ENCODE assay signal across 8 mouse cellular contexts in the genomic region with DNA sequence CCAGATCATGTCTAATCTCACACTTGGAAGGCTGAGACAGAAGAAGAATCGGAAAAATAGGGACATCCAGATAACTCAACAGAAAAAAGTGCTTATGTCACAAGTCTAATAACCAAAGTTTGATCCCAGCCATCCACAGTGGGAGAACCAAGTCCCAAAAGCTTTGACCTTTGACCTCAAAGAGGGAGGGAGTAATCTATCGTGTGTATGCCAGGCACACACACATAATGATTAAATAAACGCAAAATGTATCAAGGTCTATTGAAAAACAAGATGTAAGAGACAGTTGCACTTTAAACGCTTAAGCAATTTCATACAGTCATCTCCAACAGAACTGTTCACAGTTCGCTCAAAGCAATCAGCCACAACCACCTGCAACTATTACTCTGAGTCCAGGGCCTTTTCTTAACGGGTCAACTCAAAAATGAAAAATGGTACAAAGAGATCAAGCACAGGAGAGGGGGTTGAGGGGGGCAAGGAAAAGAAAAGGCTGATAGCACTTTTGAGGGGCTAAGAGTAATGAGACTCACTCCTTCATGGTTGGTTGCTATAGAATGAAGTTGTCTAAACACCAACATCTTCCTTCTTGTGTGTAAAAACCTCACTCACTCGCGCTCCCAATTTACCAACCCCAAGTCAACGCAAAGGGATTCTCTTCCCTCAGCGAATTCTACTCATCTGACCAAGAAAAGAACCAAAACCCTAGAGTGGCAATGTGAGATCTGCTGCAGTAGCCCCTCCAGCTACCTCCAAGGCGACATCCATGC. TPM values are rescaled to one million over a fixed set of nuclear protein-coding genes. Genes with fewer than 3 reads are reported as not detected.
DNase-seq lines count a peak whose midpoint lies in the region; ATAC-seq and TF ChIP-seq lines count a peak whose summit lies in the region.

No protein-coding gene starts in this region.

- H3K4me3 ChIP-seq in heart, embryonic 12.5 days = peak overlapping the region; percentile 94
- peak overlapping the region; percentile 69 for H3K4me3 ChIP-seq in C2C12 (ENCODE audit: insufficient read depth, poor library complexity, severe bottlenecking)
- H3K4me3 ChIP-seq in embryonic facial prominence, embryonic 11.5 days (ENCODE audit: low read depth, low read length) = peak overlapping the region; percentile 74
- H3K4me3 ChIP-seq in limb, embryonic 12.5 days (replicated peaks) = peak overlapping the region; percentile 88
- H3K4me3 ChIP-seq in stomach, embryonic 15.5 days (replicated peaks) = peak overlapping the region; percentile 72

- TF ChIP-seq CTCF in C2C12 (IDR thresholded peaks at IDR 0.05; ENCODE audit: control insufficient read depth, insufficient read depth, insufficient read length) = no peak

- no peak for DNase-seq in heart, postnatal 25 days (ENCODE audit: low spot score)
- DNase-seq in embryonic facial prominence, embryonic 11.5 days (ENCODE audit: low spot score) = peak; percentile 21
- no peak for DNase-seq in thymus, postnatal 10 days (ENCODE audit: low spot score in 2 of 2)

- H3K79me3 ChIP-seq in C2C12 (ENCODE audit: low read depth) = peaks cover 33% of the 10 kb centered on the region

- intact Hi-C loops in heart, postnatal 25 days (cut with DNase I) = loop anchor here (2.0 to 5.0 kb wide), 2 partner anchors 55 to 56 kb away; a partner anchor contains a TSS

- H3K9ac ChIP-seq in heart, embryonic 12.5 days = peak overlapping the region; percentile 92
- peak overlapping the region; percentile 37; the same call in 1 of the 2 replicates for H3K9ac ChIP-seq in embryonic facial prominence, embryonic 11.5 days (replicated peaks; ENCODE audit: low read length)
- H3K9ac ChIP-seq in limb, embryonic 12.5 days (replicated peaks) = peak overlapping the region; percentile 80
- peak overlapping the region; percentile 86 for H3K9ac ChIP-seq in stomach, embryonic 15.5 days

- peaks cover 67% of the 10 kb centered on the region for H3K79me2 ChIP-seq in C2C12 (ENCODE audit: control insufficient read depth, insufficient read depth)

- no peaks in the 10 kb centered on the region for H3K9me3 ChIP-seq in heart, embryonic 12.5 days (replicated peaks)
- H3K9me3 ChIP-seq in embryonic facial prominence, embryonic 11.5 days (replicated peaks; ENCODE audit: control insufficient read depth, low read length) = no peaks in the 10 kb centered on the region
- H3K9me3 ChIP-seq in limb, embryonic 12.5 days = no peaks in the 10 kb centered on the region
- H3K9me3 ChIP-seq in stomach, embryonic 15.5 days = no peaks in the 10 kb centered on the region

- 27% methylated on average over 11 of the region's 11 CpGs for WGBS in heart, embryonic 12.5 days
- WGBS in embryonic facial prominence, embryonic 11.5 days = 29% methylated on average over 11 of the region's 11 CpGs
- 29% methylated on average over 11 of the region's 11 CpGs for WGBS in limb, embryonic 12.5 days
- 23% methylated on average over 11 of the region's 11 CpGs for WGBS in stomach, embryonic 15.5 days

- peak overlapping the region; percentile 88 for H3K4me2 ChIP-seq in heart, embryonic 12.5 days
- peak overlapping the region; percentile 51 for H3K4me2 ChIP-seq in embryonic facial prominence, embryonic 11.5 days (ENCODE audit: low read depth, low read length)
- peak overlapping the region; percentile 64 for H3K4me2 ChIP-seq in limb, embryonic 12.5 days
- H3K4me2 ChIP-seq in stomach, embryonic 15.5 days = peak overlapping the region; percentile 81

- peaks cover 18% of the 10 kb centered on the region for H3K4me1 ChIP-seq in heart, embryonic 12.5 days (replicated peaks)
- H3K4me1 ChIP-seq in embryonic facial prominence, embryonic 11.5 days (ENCODE audit: control insufficient read depth, insufficient read depth, low read length) = no peaks in the 10 kb centered on the region
- peaks cover 18% of the 10 kb centered on the region for H3K4me1 ChIP-seq in limb, embryonic 12.5 days (replicated peaks)
- H3K4me1 ChIP-seq in stomach, embryonic 15.5 days = no peaks in the 10 kb centered on the region

- H3K27me3 ChIP-seq in heart, embryonic 12.5 days (replicated peaks) = no peaks in the 10 kb centered on the region
- no peaks in the 10 kb centered on the region for H3K27me3 ChIP-seq in C2C12 (ENCODE audit: control insufficient read depth, insufficient read depth, insufficient read length)
- H3K27me3 ChIP-seq in embryonic facial prominence, embryonic 11.5 days (ENCODE audit: control insufficient read depth, insufficient read depth, low read length) = no peaks in the 10 kb centered on the region
- H3K27me3 ChIP-seq in limb, embryonic 12.5 days = no peaks in the 10 kb centered on the region
- H3K27me3 ChIP-seq in stomach, embryonic 15.5 days (replicated peaks) = no peaks in the 10 kb centered on the region

- H3K36me3 ChIP-seq in heart, embryonic 12.5 days = no peaks in the 10 kb centered on the region
- no peaks in the 10 kb centered on the region for H3K36me3 ChIP-seq in C2C12 (ENCODE audit: control insufficient read depth, insufficient read depth)
- no peaks in the 10 kb centered on the region for H3K36me3 ChIP-seq in embryonic facial prominence, embryonic 11.5 days (replicated peaks; ENCODE audit: control insufficient read depth, insufficient read depth, low read depth, low read length)
- no peaks in the 10 kb centered on the region for H3K36me3 ChIP-seq in limb, embryonic 12.5 days
- H3K36me3 ChIP-seq in stomach, embryonic 15.5 days = no peaks in the 10 kb centered on the region

- ATAC-seq in heart, embryonic 12.5 days (ENCODE audit: insufficient number of reproducible peaks, low FRiP score) = no peak
- no peak for ATAC-seq in embryonic facial prominence, embryonic 11.5 days (replicated peaks; ENCODE audit: insufficient number of reproducible peaks, low FRiP score, low TSS enrichment, low read depth)
- ATAC-seq in limb, embryonic 12.5 days (ENCODE audit: insufficient number of reproducible peaks, insufficient read depth, low FRiP score, low TSS enrichment, low read depth) = no peak
- ATAC-seq in stomach, embryonic 15.5 days (ENCODE audit: insufficient read depth, low FRiP score, low read depth) = no peak
- no peak for ATAC-seq in activated CD4-positive, CD25-positive, alpha-beta regulatory T cell, adult 4 months

- peak overlapping the region; percentile 96 for H3ac ChIP-seq in C2C12 (ENCODE audit: control insufficient read depth, insufficient read length, low read depth)

- peak overlapping the region; percentile 97 for H3K27ac ChIP-seq in heart, embryonic 12.5 days (ENCODE audit: poor library complexity, severe bottlenecking)
- H3K27ac ChIP-seq in embryonic facial prominence, embryonic 11.5 days (replicated peaks; ENCODE audit: low read depth, low read length) = no peak overlapping the region
- H3K27ac ChIP-seq in limb, embryonic 12.5 days = peak overlapping the region; percentile 97
- peak overlapping the region; percentile 97; the same call in 1 of the 2 replicates for H3K27ac ChIP-seq in stomach, embryonic 15.5 days

TF ChIP-seq in C2C12, 6 proteins besides CTCF, POLR2A, EP300 and RAD21:
- TF ChIP-seq CEBPB (IDR thresholded peaks at IDR 0.05; ENCODE audit: low read depth) = no peak
- no peak for TF ChIP-seq MYOG (IDR thresholded peaks at IDR 0.05; ENCODE audit: control insufficient read depth, extremely low read depth, insufficient read length)
- no peak for TF ChIP-seq FOSL1 (IDR thresholded peaks at IDR 0.05; ENCODE audit: insufficient read depth, low read length, poor library complexity, severe bottlenecking)
- TF ChIP-seq MAX (IDR thresholded peaks at IDR 0.05) = no peak

RNA-seq across cellular contexts. Expression of a gene that starts 1.0 kb away (rescaled TPM):
- 18.7 and 21.1 TPM in 2 replicates for polyA plus RNA-seq in heart, embryonic 12.5 days (2016; fragmentation: Nextera tagmentation; extraction: Ambion mirVana)
- total RNA-seq in heart, postnatal 25 days (2021) = 10 to 100 TPM; 38.5 to 41.1 TPM
- polyA plus RNA-seq in C2C12 (2012; fragmentation: generic; extraction: Trizol) = 10.2 TPM
- polyA plus RNA-seq in embryonic facial prominence, embryonic 11.5 days (2014; fragmentation: Nextera tagmentation; extraction: Ambion mirVana) = 27.6 and 28.2 TPM in 2 replicates
- 31.2 and 34.6 TPM in 2 replicates for polyA plus RNA-seq in limb, embryonic 12.5 days (2016; fragmentation: Nextera tagmentation; extraction: Ambion mirVana)
- polyA plus RNA-seq in stomach, embryonic 15.5 days (2015; fragmentation: Nextera tagmentation; extraction: Ambion mirVana) = 17.7 and 19.0 TPM in 2 replicates
- 1 to 10 TPM; 4.7 to 6.6 TPM for polyA plus RNA-seq in activated CD4-positive, CD25-positive, alpha-beta regulatory T cell, adult 4 months (2017; shearing (Covaris generic))

RNA-seq across cellular contexts. Expression of a gene that starts 55.6 kb away (rescaled TPM):
- polyA plus RNA-seq in heart, embryonic 12.5 days (2016; fragmentation: Nextera tagmentation; extraction: Ambion mirVana) = 13.5 and 15.9 TPM in 2 replicates
- 10 to 100 TPM; 10.3 to 12.8 TPM for total RNA-seq in heart, postnatal 25 days (2021)
- polyA plus RNA-seq in C2C12 (2012; fragmentation: generic; extraction: Trizol) = 7.5 TPM
- 25.6 and 26.3 TPM in 2 replicates for polyA plus RNA-seq in embryonic facial prominence, embryonic 11.5 days (2014; fragmentation: Nextera tagmentation; extraction: Ambion mirVana)
- 25.7 and 27.9 TPM in 2 replicates for polyA plus RNA-seq in limb, embryonic 12.5 days (2016; fragmentation: Nextera tagmentation; extraction: Ambion mirVana)
- polyA plus RNA-seq in stomach, embryonic 15.5 days (2015; fragmentation: Nextera tagmentation; extraction: Ambion mirVana) = 18.1 and 19.2 TPM in 2 replicates
- 10 to 100 TPM; 50.5 to 53.0 TPM for polyA plus RNA-seq in activated CD4-positive, CD25-positive, alpha-beta regulatory T cell, adult 4 months (2017; shearing (Covaris generic))

Comparison
In these comparisons a context has a peak if more than half of its experiments do, and no peak if none do; other contexts are left out.
1. H3K9ac ChIP-seq: peak in every context shown above with its lines; median percentile 92 in heart, embryonic 12.5 days; 86 in stomach, embryonic 15.5 days; 80 in limb, embryonic 12.5 days; 37 in embryonic facial prominence, embryonic 11.5 days.